Mouse (Mus musculus) neural tube, embryonic 14.5 days (tissue): ENCODE data around the gene Tango2. TPM values are rescaled to one million over a fixed set of nuclear protein-coding genes. Genes with fewer than 3 reads are reported as not detected.
A peak's percentile ranks its signal among the peaks of the same experiment; 100 is the strongest.

ENCODE experiments used
- microRNA counts: library from miRNA; unstranded; fragments of <30 nt; microRNA quantifications from one replicate; lab custom pipeline; 2016
- microRNA-seq: library from miRNA; unstranded; fragments of <30 nt; microRNA quantifications from one replicate; pipeline ENCODE4, GENCODE M21; 2016
- polyA plus RNA-seq: library from polyadenylated mRNA; unstranded; fragments of >200 nt; fragmentation: Nextera tagmentation; extraction: Ambion mirVana; gene quantifications from 2 replicates; pipeline ENCODE4 v1.2.1, GENCODE M21; 2014

The Tango2 gene
- polyA plus RNA-seq, 1 experiment from 2014 or later, result 114 TPM

MicroRNAs encoded within 50 kb of the gene (microRNA counts, 519-probe panel; counts per million panel counts)
- not detected for microRNA mmu-miR-1306 (lab: Ali Mortazavi, UCI)
- microRNA mmu-miR-185 (lab: Ali Mortazavi, UCI), result 3,922 counts per million, percentile 40 among the panel's probes with 10 or more counts

Small RNA genes lying within 50 kb of the gene (microRNA-seq; reads per million reads assigned to microRNA genes)
- gene Gm24572 (not detected), gene Gm26219 (not detected), gene Mir1306 (137 reads per million, percentile 50 among the genes with 10 or more reads in this experiment), gene Mir185 (403 reads per million, percentile 66 among the genes with 10 or more reads in this experiment)

Other genes with a start within 250 kb of the Tango2 start
- gene Rtn4r, start 220.5 kb downstream of the Tango2 start, polyA plus RNA-seq, result 27.4 and 36.4 TPM in 2 replicates
- not detected in 2 replicates for gene Ccdc188, start 130.2 kb downstream of the Tango2 start, polyA plus RNA-seq
- 12.2 and 13.9 TPM in 2 replicates for gene Zdhhc8, start 113.0 kb downstream of the Tango2 start, polyA plus RNA-seq
- 78.4 and 81.5 TPM in 2 replicates for gene Trmt2a, start 99.4 kb downstream of the Tango2 start, polyA plus RNA-seq
- 400 and 407 TPM in 2 replicates for gene Ranbp1, start 99.4 kb downstream of the Tango2 start, polyA plus RNA-seq
- not detected in 2 replicates for gene Gm49776, start 89.8 kb downstream of the Tango2 start, polyA plus RNA-seq
- gene Dgcr8, start 58.9 kb downstream of the Tango2 start, polyA plus RNA-seq, result 40.8 and 42.1 TPM in 2 replicates
- gene Arvcf, start 79 bp upstream of the Tango2 start, polyA plus RNA-seq, result 60.2 and 73.5 TPM in 2 replicates
- gene Txnrd2, start 78.3 kb upstream of the Tango2 start, polyA plus RNA-seq, result 21.3 and 25.4 TPM in 2 replicates
- gene Comt, start 78.7 kb upstream of the Tango2 start, polyA plus RNA-seq, result 102 and 103 TPM in 2 replicates
- 12.5 and 15.7 TPM in 2 replicates for gene Gnb1l, start 150.6 kb upstream of the Tango2 start, polyA plus RNA-seq
- gene Rtl10, start 150.8 kb upstream of the Tango2 start, polyA plus RNA-seq, result 3.3 and 3.4 TPM in 2 replicates
- gene Tbx1, start 242.6 kb upstream of the Tango2 start, polyA plus RNA-seq, result 0.64 and 1.5 TPM in 2 replicates